Mouse (Mus musculus): Measurements from ENCODE around the gene Ugt2b1. TPM values are rescaled to one million over a fixed set of nuclear protein-coding genes. Genes with fewer than 3 reads are reported as not detected.

Ugt2b1 gene
- polyA plus RNA-seq, 1 experiment from 2014 or later = not detected

GRCm38 (mm10) chr5:86887081-86887480, 39.2 kb downstream of the Ugt2b1 start:
- no peaks in the 10 kb centered on the region for H3K36me3 ChIP-seq
- H3K27me3 ChIP-seq = no peaks in the 10 kb centered on the region
- no peaks in the 10 kb centered on the region for H3K9me3 ChIP-seq (replicated peaks)
- no peak for ATAC-seq (replicated peaks; ENCODE audit: low FRiP score)
- WGBS = 68% methylated on average over 1 of the region's 1 CpGs
- no peak overlapping the region for H3K4me2 ChIP-seq
- no peak overlapping the region for H3K27ac ChIP-seq
- H3K4me3 ChIP-seq (replicated peaks) = no peak overlapping the region
- no peak overlapping the region for H3K9ac ChIP-seq
- H3K4me1 ChIP-seq = no peaks in the 10 kb centered on the region

- H3K4me1 ChIP-seq = no peaks in the 10 kb centered on the region
- 51% methylated on average over 3 of the region's 3 CpGs for WGBS
These were observed 39.7 kb downstream of the Ugt2b1 start for GRCm38 (mm10) chr5:86886620-86887019.

DNA sequence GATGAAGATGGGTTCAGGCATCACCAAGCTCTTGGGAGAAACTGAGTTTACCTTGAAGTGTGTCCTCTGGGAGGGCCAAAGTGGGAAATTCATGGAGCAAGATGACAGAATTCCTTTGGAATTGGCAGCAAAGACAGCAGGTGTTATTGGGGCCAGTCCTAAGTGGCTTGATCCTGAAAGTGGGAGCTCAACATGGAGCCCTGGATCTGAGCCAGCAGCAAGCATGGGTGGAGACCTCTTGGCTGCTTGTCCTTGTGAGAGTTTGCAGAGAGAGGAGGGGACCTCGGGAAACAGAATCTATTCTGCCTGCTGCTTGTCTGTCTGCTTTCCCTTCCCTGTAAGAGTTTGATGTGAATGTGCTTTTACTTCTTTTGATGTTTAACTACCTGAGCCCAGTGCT, 54.5 kb downstream of the Ugt2b1 start:
- Histone ChIP-seq H3K9ac (no peak overlapping the region), H3K4me3 (replicated peaks) (no peak overlapping the region), H3K27ac (no peak overlapping the region), H3K4me2 (no peak overlapping the region), H3K36me3 (no peaks in the 10 kb centered on the region), H3K4me1 (no peaks in the 10 kb centered on the region), H3K9me3 (replicated peaks) (no peaks in the 10 kb centered on the region), H3K27me3 (no peaks in the 10 kb centered on the region)
- no peak for ATAC-seq (replicated peaks; ENCODE audit: low FRiP score)
- WGBS = 45% methylated on average over 1 of the region's 1 CpGs

More at GRCm38 (mm10) chr5:86886620-86887019, 39.7 kb downstream of the Ugt2b1 start:
- H3K9me3 ChIP-seq (replicated peaks) = no peaks in the 10 kb centered on the region
- no peaks in the 10 kb centered on the region for H3K27me3 ChIP-seq
- no peak overlapping the region for H3K9ac ChIP-seq
- H3K36me3 ChIP-seq = no peaks in the 10 kb centered on the region
- no peak overlapping the region for H3K4me3 ChIP-seq (replicated peaks)
- H3K4me2 ChIP-seq = no peak overlapping the region
- H3K27ac ChIP-seq = no peak overlapping the region
- no peak for ATAC-seq (replicated peaks; ENCODE audit: low FRiP score)

Other genes starting within 250 kb of the Ugt2b1 start
- not detected in 2 replicates for gene Tmprss11e, start 180.7 kb downstream of the Ugt2b1 start, polyA plus RNA-seq (2015; fragmentation: Nextera tagmentation; extraction: Ambion mirVana)
- 40.3 and 40.7 TPM in 2 replicates for gene Ythdc1, start 122.3 kb downstream of the Ugt2b1 start, polyA plus RNA-seq (2015; fragmentation: Nextera tagmentation; extraction: Ambion mirVana)
- 8.5 and 10.1 TPM in 2 replicates for gene Ugt2b34, start 19.6 kb downstream of the Ugt2b1 start, polyA plus RNA-seq (2015; fragmentation: Nextera tagmentation; extraction: Ambion mirVana)
- 0.04 TPM in 1 of 2 replicates, not detected in the other for gene Ugt2b35, start 74.3 kb upstream of the Ugt2b1 start, polyA plus RNA-seq (2015; fragmentation: Nextera tagmentation; extraction: Ambion mirVana)
- 0.39 and 0.46 TPM in 2 replicates for gene Ugt2b36, start 166.0 kb upstream of the Ugt2b1 start, polyA plus RNA-seq (2015; fragmentation: Nextera tagmentation; extraction: Ambion mirVana)
- gene Ugt2b5, start 213.8 kb upstream of the Ugt2b1 start, polyA plus RNA-seq (2015; fragmentation: Nextera tagmentation; extraction: Ambion mirVana) = 12.8 and 13.5 TPM in 2 replicates

Measured in kidney, embryonic 15.5 days (tissue).